Mouse (Mus musculus) liver, postnatal 0 days (tissue): ENCODE data around the gene Blm. TPM values are rescaled to one million over a fixed set of nuclear protein-coding genes. Genes with fewer than 3 reads are reported as not detected.
A peak's percentile ranks its signal among the peaks of the same experiment; 100 is the strongest.
"Not testable (repeated sequence)": the region's sequence is repeated elsewhere in the genome, so short reads cannot be mapped to it uniquely, and the experiment has no call there.

Experiments used
- ATAC-seq: fragments of 200-750 bp; cut with Nextera tagmentation; 2 replicates; pipeline ENCODE4 v1.8.0; 2017; ENCODE audit warnings: mild to moderate bottlenecking, moderate library complexity
- DNase-seq: peaks from one replicate; pipeline ENCODE4 v3.0.0-alpha.2; 2016
- H3K27ac ChIP-seq: fragments of 300-500 bp; sonication (generic); 2 replicates; pipeline ENCODE4 v1.5.1; 2014; ENCODE audit warnings: antibody characterized with exemption, moderate library complexity, mild to moderate bottlenecking, low read depth
- H3K27me3 ChIP-seq: fragments of 300-500 bp; sonication (generic); 2 replicates; pipeline ENCODE4 v1.6.1; 2014; ENCODE audit warnings: low read length, control low read depth, mixed read lengths; ENCODE audit not compliant: insufficient read depth
- H3K36me3 ChIP-seq: fragments of 300-500 bp; sonication (generic); replicated peaks from 2 replicates; pipeline ENCODE4 v1.6.1; 2014; ENCODE audit warnings: mild to moderate bottlenecking, control low read depth, low read length, moderate library complexity, mixed read lengths; ENCODE audit not compliant: insufficient read depth
- H3K4me1 ChIP-seq: fragments of 300-500 bp; sonication (generic); 2 replicates; pipeline ENCODE4 v1.6.1; 2014; ENCODE audit warnings: antibody characterized with exemption, mild to moderate bottlenecking, control low read depth; ENCODE audit not compliant: insufficient read depth
- H3K4me2 ChIP-seq: fragments of 300-500 bp; sonication (generic); 2 replicates; pipeline ENCODE4 v1.6.1; 2014; ENCODE audit warnings: low read depth, mild to moderate bottlenecking, low read length, moderate library complexity, mixed read lengths
- H3K4me3 ChIP-seq: fragments of 300-500 bp; sonication (generic); 2 replicates; pipeline ENCODE4 v1.5.1; 2014; ENCODE audit warnings: low read depth, low read length
- H3K9ac ChIP-seq: fragments of 300-500 bp; sonication (generic); replicated peaks from 2 replicates; pipeline ENCODE4 v1.6.1; 2014; ENCODE audit warnings: mild to moderate bottlenecking, moderate library complexity
- H3K9me3 ChIP-seq: fragments of 300-500 bp; sonication (generic); 2 replicates; pipeline ENCODE4 v1.6.1; 2016; ENCODE audit warnings: mild to moderate bottlenecking, control low read depth, low read length, mixed read lengths
- CTCF ChIP-seq: sonication (generic); IDR thresholded peaks from 2 replicates; pipeline ENCODE4 v1.5.1; 2016; ENCODE audit warnings: antibody characterized with exemption, low read depth
- EP300 ChIP-seq: IDR thresholded peaks from 2 replicates; pipeline ENCODE4 v1.6.1; 2016; ENCODE audit warnings: antibody characterized with exemption, low read depth, mild to moderate bottlenecking
- WGBS: fragments of 180-500 bp; shearing (Covaris S2); extraction: QIAGEN DNeasy Blood & Tissue Kit; methylation state at CpG from one replicate; pipeline ENCODE4 v1.1.7; 2014; ENCODE audit not compliant: insufficient replicate concordance; 5-methylcytosine and 5-hydroxymethylcytosine counted together
- polyA plus RNA-seq: library from polyadenylated mRNA; unstranded; fragments of >200 nt; fragmentation: Nextera tagmentation; extraction: Ambion mirVana; gene quantifications from 2 replicates; pipeline ENCODE4 v1.2.1, GENCODE M21; 2015

The Blm gene
- polyA plus RNA-seq, 1 experiment from 2014 or later: 11.8 TPM

DNA sequence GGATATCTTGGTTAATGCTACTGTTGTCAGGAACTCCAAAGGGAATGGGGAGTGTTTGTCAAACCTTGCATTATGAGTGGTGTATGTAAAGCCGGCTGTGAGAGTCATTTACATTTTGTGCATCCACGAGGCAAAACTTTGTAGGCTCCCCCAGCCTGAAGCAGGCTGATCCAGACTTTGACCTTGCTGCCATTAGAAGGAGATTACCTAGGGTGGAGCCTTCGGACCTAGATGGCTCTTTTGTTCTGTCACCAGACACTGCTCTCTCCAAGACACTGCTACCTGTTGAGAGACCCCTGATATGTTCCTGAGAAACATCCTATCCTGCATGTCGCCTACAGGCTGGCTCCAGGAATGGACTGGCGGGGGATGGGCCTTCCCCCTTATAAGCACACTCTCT lies 4.7 kb upstream of the Blm start:
- no peak for TF ChIP-seq EP300
- no peak for TF ChIP-seq CTCF
- WGBS: 83% methylated on average over 5 of the region's 5 CpGs
- no peaks in the 10 kb centered on the region for H3K27me3 ChIP-seq
- H3K9me3 ChIP-seq: no peaks in the 10 kb centered on the region
- no peaks in the 10 kb centered on the region for H3K36me3 ChIP-seq
- H3K9ac ChIP-seq: no peak overlapping the region
- H3K4me2 ChIP-seq: no peak overlapping the region
- H3K4me1 ChIP-seq: peaks cover 22% of the 10 kb centered on the region
- H3K4me3 ChIP-seq: no peak overlapping the region
- no peak overlapping the region for H3K27ac ChIP-seq
- ATAC-seq (no peak), DNase-seq (no peak)

DNA sequence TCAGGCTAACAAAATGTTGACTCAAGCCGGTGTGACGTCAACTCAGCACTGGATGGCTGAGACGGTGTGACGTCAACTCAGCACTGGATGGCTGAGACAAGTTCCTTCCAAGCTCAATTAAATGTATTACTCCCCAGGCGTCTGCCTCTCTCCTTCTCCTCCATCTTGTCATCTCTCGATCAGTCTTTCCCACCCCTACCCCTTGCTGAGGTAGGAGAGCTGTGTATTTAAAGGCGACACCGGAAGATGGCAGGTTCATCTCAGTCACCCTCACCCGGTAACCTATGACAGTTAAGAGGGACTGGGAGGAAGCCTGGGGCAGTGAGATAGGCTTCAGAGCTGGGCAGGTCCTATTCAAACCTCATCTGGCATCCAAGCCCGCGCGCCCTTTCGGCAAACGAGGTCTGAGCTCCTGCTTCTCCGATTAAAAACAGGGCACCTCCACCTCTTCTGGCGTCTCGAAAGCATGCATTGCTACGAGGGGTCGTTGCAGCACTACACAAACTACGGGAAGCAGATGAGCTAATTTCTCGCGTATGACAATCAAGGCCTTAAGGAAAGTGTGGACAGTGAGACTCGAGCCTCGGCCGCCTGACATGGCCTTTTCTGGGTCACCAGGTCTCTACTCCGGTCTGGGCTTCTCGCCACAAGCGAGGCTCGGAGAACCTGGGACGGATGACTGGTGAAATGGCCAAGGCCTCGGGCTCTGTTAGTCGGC lies 469 bp downstream of the Blm start:
- peak overlapping the region; percentile 91 for H3K4me2 ChIP-seq
- peak; percentile 79 for DNase-seq
- H3K36me3 ChIP-seq: no peaks in the 10 kb centered on the region
- H3K4me3 ChIP-seq: peak overlapping the region; percentile 74
- H3K27ac ChIP-seq: peak overlapping the region; percentile 93
- TF ChIP-seq CTCF: 0 out of 2 replicates have a peak, but pooled peaks have one; percentile 12
- TF ChIP-seq EP300: peak; percentile 47
- WGBS: under 1% methylated on average over 32 of the region's 32 CpGs
- peaks cover 15% of the 10 kb centered on the region for H3K4me1 ChIP-seq
- peak; percentile 80 for ATAC-seq
- peak overlapping the region; percentile 83 for H3K9ac ChIP-seq
- no peaks in the 10 kb centered on the region for H3K27me3 ChIP-seq
- H3K9me3 ChIP-seq: no peaks in the 10 kb centered on the region

DNA sequence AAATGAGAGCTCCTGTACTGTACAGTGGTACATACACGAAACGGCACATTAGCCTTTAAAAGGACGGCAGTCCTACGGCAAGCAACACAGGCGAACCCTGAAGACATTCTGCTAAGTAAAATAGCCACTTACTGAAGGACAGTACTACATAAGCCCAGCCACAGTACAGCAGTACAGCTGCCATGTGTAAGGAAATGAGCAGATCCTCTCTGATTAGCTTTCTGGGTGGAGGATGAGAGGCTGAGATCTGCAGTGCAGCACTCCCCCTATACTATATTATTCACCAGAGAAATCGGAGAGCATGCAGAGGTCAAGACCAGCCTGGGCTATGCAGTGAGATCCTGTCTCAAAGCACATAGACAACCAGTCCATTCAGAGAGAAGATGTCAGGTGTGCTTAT lies 3.8 kb downstream of the Blm start:
- 49% methylated on average over 6 of the region's 6 CpGs for WGBS
- TF ChIP-seq CTCF: no peak
- no peak for TF ChIP-seq EP300
- no peak overlapping the region for H3K9ac ChIP-seq

DNA sequence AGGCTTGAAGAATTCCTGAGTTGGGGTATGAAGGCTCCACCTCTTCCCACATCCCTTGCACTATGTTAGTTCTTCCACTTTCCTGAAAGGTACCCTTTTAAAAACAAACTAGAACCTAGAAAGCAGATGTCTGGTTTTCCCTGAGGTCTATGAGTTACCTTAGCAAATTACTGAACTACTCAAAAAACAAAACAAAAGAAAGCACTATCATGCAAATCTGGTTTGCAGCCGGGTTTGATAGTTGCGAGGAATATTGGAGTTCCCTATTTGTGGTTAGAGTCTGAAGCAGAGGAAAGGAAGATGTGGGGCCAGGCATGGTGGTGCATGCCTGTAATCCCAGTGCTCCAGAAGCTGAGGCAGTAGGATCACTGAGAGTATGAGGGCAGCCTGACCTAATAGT lies 4.3 kb downstream of the Blm start:
- Histone ChIP-seq H3K9ac (no peak overlapping the region), H3K4me2 (peak overlapping the region; percentile 42), H3K27ac (no peak overlapping the region), H3K36me3 (no peaks in the 10 kb centered on the region), H3K4me3 (no peak overlapping the region), H3K9me3 (no peaks in the 10 kb centered on the region), H3K4me1 (peaks cover 15% of the 10 kb centered on the region), H3K27me3 (no peaks in the 10 kb centered on the region)
- no peak for DNase-seq
- no peak for ATAC-seq
- 44% methylated on average over 2 of the region's 2 CpGs for WGBS
- no peak for TF ChIP-seq CTCF
- no peak for TF ChIP-seq EP300

More for the DNA sequence above, 3.8 kb downstream of the Blm start:
- no peaks in the 10 kb centered on the region for H3K9me3 ChIP-seq
- H3K27me3 ChIP-seq: no peaks in the 10 kb centered on the region
- ATAC-seq: no peak
- peaks cover 15% of the 10 kb centered on the region for H3K4me1 ChIP-seq
- no peak overlapping the region for H3K4me3 ChIP-seq
- DNase-seq: no peak
- H3K4me2 ChIP-seq: peak overlapping the region; percentile 42
- H3K36me3 ChIP-seq: no peaks in the 10 kb centered on the region
- no peak overlapping the region for H3K27ac ChIP-seq

DNA sequence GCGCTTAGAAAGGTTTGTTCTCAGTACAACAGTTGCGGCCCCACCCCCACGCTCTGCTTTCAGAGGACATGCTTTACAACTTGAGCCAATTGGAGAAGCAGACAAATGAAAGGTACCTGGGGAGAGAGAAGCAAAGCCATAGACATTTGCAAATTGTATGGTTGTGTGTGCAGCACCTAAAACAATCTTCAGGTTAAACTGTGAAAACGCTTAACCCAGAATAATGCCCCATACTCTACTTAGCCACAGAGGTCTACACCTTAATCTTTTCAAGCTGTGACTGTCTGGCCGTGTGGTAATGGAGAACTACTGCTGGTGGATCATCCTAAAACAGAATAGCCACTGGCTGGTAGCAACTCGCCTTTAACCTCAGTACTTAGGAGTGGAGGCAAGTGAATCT lies 8.2 kb downstream of the Blm start:
- no peak overlapping the region for H3K4me2 ChIP-seq

DNA sequence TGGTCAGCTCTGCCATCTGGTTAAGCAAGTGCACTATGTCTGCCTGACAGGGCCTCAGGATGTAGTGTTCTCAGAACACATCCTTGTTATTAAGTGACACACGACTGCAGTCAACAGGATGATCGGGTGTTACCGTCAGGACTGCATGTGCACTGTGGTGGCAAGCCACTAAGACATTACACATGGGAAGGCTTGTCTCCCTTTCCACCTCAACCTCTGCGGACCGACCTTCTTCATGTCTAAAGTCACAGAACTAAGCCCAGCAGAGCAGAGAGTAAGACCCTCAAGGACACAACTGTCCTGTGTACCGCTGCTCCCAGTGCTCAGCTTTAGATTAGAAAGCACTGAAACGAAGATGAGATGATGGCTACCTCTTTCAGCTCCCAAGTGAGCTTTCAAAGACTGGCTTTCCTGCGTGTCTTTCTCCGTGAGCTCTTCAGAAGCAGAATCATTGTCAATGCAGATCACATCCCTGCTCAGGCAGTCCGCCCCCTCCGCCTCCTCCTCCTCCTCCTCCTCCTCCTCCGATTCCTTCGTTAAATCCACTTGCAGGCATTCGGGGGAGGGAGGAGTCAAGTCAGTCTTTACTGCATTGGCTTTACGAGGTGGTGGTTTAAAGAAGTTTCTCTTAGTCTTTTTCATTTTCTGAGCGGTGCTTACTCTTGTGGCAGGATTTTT lies 22.4 kb downstream of the Blm start:
- Histone ChIP-seq H3K27me3 (no peaks in the 10 kb centered on the region), H3K4me1 (no peaks in the 10 kb centered on the region), H3K4me2 (no peak overlapping the region), H3K4me3 (no peak overlapping the region), H3K9me3 (no peaks in the 10 kb centered on the region), H3K36me3 (peaks cover 48% of the 10 kb centered on the region), H3K27ac (no peak overlapping the region), H3K9ac (no peak overlapping the region)
- DNase-seq: no peak
- WGBS: 91% methylated on average over 16 of the region's 16 CpGs
- ATAC-seq: no peak
- TF ChIP-seq CTCF (no peak), EP300 (no peak)

More for the DNA sequence above, 8.2 kb downstream of the Blm start:
- Histone ChIP-seq H3K4me1 (peaks cover 12% of the 10 kb centered on the region), H3K36me3 (no peaks in the 10 kb centered on the region), H3K9me3 (no peaks in the 10 kb centered on the region), H3K27ac (no peak overlapping the region), H3K9ac (no peak overlapping the region), H3K4me3 (no peak overlapping the region), H3K27me3 (no peaks in the 10 kb centered on the region)
- DNase-seq: no peak
- ATAC-seq: no peak
- 73% methylated on average over 6 of the region's 6 CpGs for WGBS
- TF ChIP-seq CTCF (no peak), EP300 (no peak)

DNA sequence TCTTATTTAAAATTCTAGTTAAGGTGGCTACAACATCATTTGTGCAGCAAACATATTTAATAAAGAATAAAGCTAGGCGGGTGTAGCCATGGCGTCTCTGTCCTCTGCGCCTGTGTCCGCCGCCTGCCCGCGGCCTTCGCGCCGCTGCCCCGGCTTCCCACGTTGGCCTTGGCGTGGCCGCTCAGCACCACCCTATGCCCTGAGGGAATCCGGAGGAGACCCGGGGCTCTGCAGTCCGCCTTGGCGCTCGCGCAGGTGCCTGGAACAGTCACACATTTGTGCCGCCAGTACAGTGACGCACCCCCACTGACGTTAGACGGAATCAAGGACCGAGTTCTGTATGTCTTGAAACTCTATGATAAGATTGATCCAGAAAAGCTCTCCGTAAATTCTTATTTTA lies 27.2 kb downstream of the Blm start:
- 96% methylated on average over 22 of the region's 26 CpGs for WGBS
- not testable (repeated sequence) for H3K4me2 ChIP-seq, H3K4me3 ChIP-seq, H3K9ac ChIP-seq, H3K4me1 ChIP-seq, H3K27me3 ChIP-seq, DNase-seq, H3K9me3 ChIP-seq, ATAC-seq, H3K27ac ChIP-seq
- H3K36me3 ChIP-seq: peaks cover 59% of the 10 kb centered on the region
